Mouse (Mus musculus) liver, embryonic 11.5 days (tissue): ENCODE data around the gene Cacna1s. TPM values are rescaled to one million over a fixed set of nuclear protein-coding genes. Genes with fewer than 3 reads are reported as not detected.

Experiments
- polyA plus RNA-seq: library from polyadenylated mRNA; unstranded; fragments of >200 nt; fragmentation: Nextera tagmentation; extraction: Ambion mirVana; gene quantifications from 2 replicates; pipeline ENCODE4 v1.2.1, GENCODE M21; 2014

Gene Cacna1s
- polyA plus RNA-seq, 1 experiment from 2014 or later: 0.45 TPM

Other genes starting within 250 kb of the Cacna1s start
- gene Lad1, start 234.2 kb upstream of the Cacna1s start, polyA plus RNA-seq: 0.99 and 1.7 TPM in 2 replicates
- gene Tnnt2, start 216.4 kb upstream of the Cacna1s start, polyA plus RNA-seq: 12.9 and 37.4 TPM in 2 replicates
- 0.09 and 0.10 TPM in 2 replicates for gene Pkp1, start 133.5 kb upstream of the Cacna1s start, polyA plus RNA-seq
- gene Igfn1, start 46.4 kb upstream of the Cacna1s start, polyA plus RNA-seq: not detected in 2 replicates
- gene Tmem9, start 44.6 kb upstream of the Cacna1s start, polyA plus RNA-seq: 79.6 and 92.6 TPM in 2 replicates
- gene Ascl5, start 1.9 kb upstream of the Cacna1s start, polyA plus RNA-seq: 0.47 TPM in 1 of 2 replicates, not detected in the other
- gene Kif21b, start 78.6 kb downstream of the Cacna1s start, polyA plus RNA-seq: 3.6 and 4.8 TPM in 2 replicates
- gene Mroh3, start 160.1 kb downstream of the Cacna1s start, polyA plus RNA-seq: not detected in 2 replicates
- gene Inava, start 181.5 kb downstream of the Cacna1s start, polyA plus RNA-seq: 3.1 and 3.2 TPM in 2 replicates
- not detected in 2 replicates for gene Gpr25, start 208.1 kb downstream of the Cacna1s start, polyA plus RNA-seq